Mouse (Mus musculus) CH12F3 (cell line): Measurements from ENCODE around the gene Lcn12.

Source experiments
- in situ Hi-C: fragments of 300-500 bp; cut with MboI; formaldehyde crosslinking; loops from 2 replicates; pipeline ENCODE4 v1.14.3; 2020; ENCODE audit warnings: low sequenced_read_pairs

Lcn12 gene

GRCm38 (mm10) chr2:25461407-25461806 is 32.3 kb downstream of the Lcn12 start:
- in situ Hi-C loops: no loop called here

GRCm38 (mm10) chr2:25460551-25461309 is 33.0 kb downstream of the Lcn12 start, which contains the start of gene Paxx:
Paxx (minus strand) TSS chr2:25461094.
- in situ Hi-C loops: no loop called here

GRCm38 (mm10) chr2:25460135-25460534 is 33.6 kb downstream of the Lcn12 start:
- in situ Hi-C loops: no loop called here

GRCm38 (mm10) chr2:25458911-25459310 is 34.8 kb downstream of the Lcn12 start:
- in situ Hi-C loops: no loop called here

GRCm38 (mm10) chr2:25457022-25457896 is 36.5 kb downstream of the Lcn12 start:
- in situ Hi-C loops: no loop called here

- in situ Hi-C loops: no loop called here
Measured at GRCm38 (mm10) chr2:25456205-25456953, 37.3 kb downstream of the Lcn12 start, which contains the start of gene Clic3. Clic3 (plus strand) TSS chr2:25456838.

- in situ Hi-C loops: no loop called here
Measured at GRCm38 (mm10) chr2:25452951-25453350, 40.8 kb downstream of the Lcn12 start.

- in situ Hi-C loops: no loop called here
Measured at GRCm38 (mm10) chr2:25450853-25451647, 42.7 kb downstream of the Lcn12 start.

GRCm38 (mm10) chr2:25442682-25443081 is 51.0 kb downstream of the Lcn12 start:
- in situ Hi-C loops: no loop called here

- in situ Hi-C loops: no loop called here
Measured at GRCm38 (mm10) chr2:25441067-25441466, 52.6 kb downstream of the Lcn12 start.
